Mouse (Mus musculus): Measurements from ENCODE around the gene Ergic2. TPM values are rescaled to one million over a fixed set of nuclear protein-coding genes. Genes with fewer than 3 reads are reported as not detected.

Ergic2 gene
- polyA plus RNA-seq, 1 experiment from 2014 or later = 207 TPM

DNA sequence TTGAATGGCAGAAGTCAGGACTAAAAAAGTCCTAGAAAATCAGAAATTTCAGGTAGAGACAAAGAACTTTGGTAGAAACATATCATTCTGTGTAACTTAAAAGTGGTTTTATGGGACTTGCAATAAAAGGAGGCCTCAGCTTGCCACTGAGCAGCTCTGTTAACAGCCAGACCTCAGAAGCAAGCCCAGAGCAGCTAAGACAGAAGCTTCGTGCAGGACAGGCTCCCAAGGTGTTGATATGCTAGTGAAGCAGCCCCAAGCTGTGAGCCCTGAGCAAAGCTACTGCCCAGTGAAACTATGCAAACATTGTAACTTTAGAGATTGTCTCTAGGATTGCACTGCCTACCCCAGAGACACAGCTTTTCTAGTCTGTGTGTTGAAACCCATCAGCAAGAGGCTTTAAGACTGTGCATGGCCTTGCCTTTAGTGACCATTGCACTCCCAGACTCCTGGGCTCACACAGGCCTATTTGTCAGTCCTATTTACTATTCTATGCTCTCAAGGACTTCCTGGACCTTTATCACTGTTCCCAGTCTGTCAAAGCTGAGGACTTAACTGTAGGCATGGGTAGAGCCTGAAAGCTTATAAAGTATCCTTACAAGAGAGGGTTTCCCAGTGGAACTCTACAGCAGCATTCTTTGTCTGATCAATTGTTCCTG lies 43.4 kb upstream of the Ergic2 start:
- no peak for TF ChIP-seq CTCF (IDR thresholded peaks at IDR 0.05; ENCODE audit: low read depth)
- Histone ChIP-seq H3K9ac (no peak overlapping the region), H3K27me3 (ENCODE audit: insufficient read depth, low read length) (no peaks in the 10 kb centered on the region), H3K4me1 (ENCODE audit: insufficient read depth) (no peaks in the 10 kb centered on the region), H3K9me3 (ENCODE audit: low read depth, low read length) (no peaks in the 10 kb centered on the region), H3K36me3 (ENCODE audit: insufficient read depth) (no peaks in the 10 kb centered on the region), H3K27ac (ENCODE audit: low read depth) (no peak overlapping the region), H3K4me2 (no peak overlapping the region), H3K4me3 (ENCODE audit: low read depth, low read length) (no peak overlapping the region)
- no peak for DNase-seq
- ATAC-seq (ENCODE audit: insufficient read depth) = no peak
- 53% methylated on average over 1 of the region's 1 CpGs for WGBS

DNA sequence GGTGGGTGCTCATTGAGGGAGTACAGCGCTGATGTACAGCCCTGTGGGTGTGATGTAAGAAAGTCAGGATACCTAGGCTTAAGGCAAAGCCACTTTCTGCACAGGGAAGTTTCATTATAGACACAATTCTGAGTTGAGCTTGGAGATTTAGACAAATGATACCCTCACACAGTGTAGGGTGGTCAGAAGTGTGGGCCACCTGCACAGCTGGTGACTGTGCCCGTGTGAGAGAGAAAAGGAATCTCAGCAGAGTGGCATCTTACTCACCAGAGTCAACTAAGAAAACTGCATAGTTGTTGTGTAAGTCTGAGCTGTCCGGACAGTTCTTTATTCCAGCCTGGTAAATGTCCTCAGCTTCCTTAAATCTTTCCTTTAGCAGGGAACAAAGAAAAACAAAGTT lies 37.0 kb upstream of the Ergic2 start:
- H3K27me3 ChIP-seq (ENCODE audit: insufficient read depth, low read length) = no peaks in the 10 kb centered on the region

DNA sequence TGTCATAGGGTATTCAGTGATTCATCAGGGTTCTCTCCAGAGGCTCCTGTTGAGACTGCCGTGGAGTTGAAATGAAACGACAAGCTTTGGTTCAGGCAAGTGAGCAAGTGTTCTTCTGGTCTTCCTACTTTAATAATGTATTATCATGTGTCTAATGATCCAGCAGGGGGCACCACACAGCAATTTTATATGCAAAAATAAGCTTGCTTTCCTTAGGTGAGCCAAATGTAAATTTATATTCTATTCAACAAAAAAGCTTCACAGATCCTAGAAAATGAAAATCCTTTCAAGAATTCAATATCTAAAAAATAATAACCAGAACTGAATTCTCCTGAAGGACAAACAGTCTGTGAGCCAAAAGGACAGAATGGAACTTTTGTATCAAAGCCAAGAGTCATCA lies 36.5 kb upstream of the Ergic2 start:
- Histone ChIP-seq H3K9me3 (ENCODE audit: low read depth, low read length) (no peaks in the 10 kb centered on the region), H3K4me1 (ENCODE audit: insufficient read depth) (no peaks in the 10 kb centered on the region), H3K4me3 (ENCODE audit: low read depth, low read length) (no peak overlapping the region), H3K4me2 (no peak overlapping the region), H3K27me3 (ENCODE audit: insufficient read depth, low read length) (no peaks in the 10 kb centered on the region), H3K27ac (ENCODE audit: low read depth) (no peak overlapping the region), H3K36me3 (ENCODE audit: insufficient read depth) (no peaks in the 10 kb centered on the region), H3K9ac (no peak overlapping the region)
- DNase-seq (peak; percentile 90), ATAC-seq (ENCODE audit: insufficient read depth) (peak; percentile 47; the same call in 1 of the 2 replicates)
- peak; percentile 64 for TF ChIP-seq CTCF (IDR thresholded peaks at IDR 0.05; ENCODE audit: low read depth)
- 31% methylated on average over 2 of the region's 2 CpGs for WGBS

More for the DNA sequence above, 37.0 kb upstream of the Ergic2 start:
- H3K36me3 ChIP-seq (ENCODE audit: insufficient read depth) = no peaks in the 10 kb centered on the region
- no peak for TF ChIP-seq CTCF (IDR thresholded peaks at IDR 0.05; ENCODE audit: low read depth)
- H3K4me3 ChIP-seq (ENCODE audit: low read depth, low read length) = no peak overlapping the region
- H3K27ac ChIP-seq (ENCODE audit: low read depth) = no peak overlapping the region
- H3K4me1 ChIP-seq (ENCODE audit: insufficient read depth) = no peaks in the 10 kb centered on the region
- WGBS = 63% methylated on average over 3 of the region's 3 CpGs
- ATAC-seq (ENCODE audit: insufficient read depth) (no peak), DNase-seq (no peak)
- H3K9me3 ChIP-seq (ENCODE audit: low read depth, low read length) = no peaks in the 10 kb centered on the region
- H3K9ac ChIP-seq = no peak overlapping the region
- H3K4me2 ChIP-seq = no peak overlapping the region

DNA sequence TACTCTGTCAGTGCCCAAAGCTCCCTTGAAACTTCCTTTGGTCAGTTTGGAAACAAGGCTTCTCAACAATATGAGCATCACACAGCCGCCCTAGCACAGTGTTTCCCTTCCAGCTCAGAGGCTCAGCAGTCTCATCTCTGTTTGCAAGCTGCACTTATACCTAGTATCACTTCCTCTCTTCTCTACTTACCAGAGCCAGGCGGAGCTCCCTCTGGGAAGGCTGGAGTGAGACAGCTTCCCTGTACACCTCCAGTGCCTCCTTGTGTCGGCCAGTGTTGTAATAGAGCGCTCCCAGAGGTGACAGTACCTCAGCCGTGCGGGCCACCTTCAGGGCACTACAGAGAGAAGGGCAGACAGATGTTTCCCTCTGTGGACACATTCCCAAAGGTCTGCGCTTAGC lies 34.4 kb upstream of the Ergic2 start:
- H3K4me3 ChIP-seq (ENCODE audit: low read depth, low read length) = no peak overlapping the region
- no peak overlapping the region for H3K27ac ChIP-seq (ENCODE audit: low read depth)
- H3K27me3 ChIP-seq (ENCODE audit: insufficient read depth, low read length) = no peaks in the 10 kb centered on the region
- H3K4me2 ChIP-seq = no peak overlapping the region
- no peaks in the 10 kb centered on the region for H3K36me3 ChIP-seq (ENCODE audit: insufficient read depth)
- DNase-seq (no peak), ATAC-seq (ENCODE audit: insufficient read depth) (no peak)
- H3K9me3 ChIP-seq (ENCODE audit: low read depth, low read length) = no peaks in the 10 kb centered on the region
- TF ChIP-seq CTCF (IDR thresholded peaks at IDR 0.05; ENCODE audit: low read depth) = no peak
- no peaks in the 10 kb centered on the region for H3K4me1 ChIP-seq (ENCODE audit: insufficient read depth)
- no peak overlapping the region for H3K9ac ChIP-seq
- 61% methylated on average over 7 of the region's 7 CpGs for WGBS

DNA sequence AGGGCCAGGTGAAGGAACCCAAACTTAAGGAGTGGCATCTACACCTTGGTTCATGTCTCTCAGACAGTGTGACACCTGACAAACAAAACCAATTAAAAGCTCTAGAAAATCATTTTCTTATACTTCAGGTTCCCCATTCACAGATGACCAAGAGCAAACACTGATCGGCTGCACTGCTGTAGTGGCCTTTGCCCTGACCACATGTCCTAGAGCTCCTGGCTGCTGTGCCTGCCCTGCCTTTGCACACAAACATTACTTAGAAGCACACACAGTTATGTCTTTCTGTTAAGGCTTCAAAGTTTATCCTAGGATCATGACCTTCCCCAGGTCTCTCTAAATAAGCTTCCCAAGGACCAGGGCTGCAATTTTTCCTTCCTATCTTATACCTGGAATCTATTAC lies 32.7 kb upstream of the Ergic2 start:
- Histone ChIP-seq H3K4me1 (ENCODE audit: insufficient read depth) (no peaks in the 10 kb centered on the region), H3K27ac (ENCODE audit: low read depth) (no peak overlapping the region), H3K9me3 (ENCODE audit: low read depth, low read length) (no peaks in the 10 kb centered on the region), H3K4me3 (ENCODE audit: low read depth, low read length) (no peak overlapping the region), H3K27me3 (ENCODE audit: insufficient read depth, low read length) (no peaks in the 10 kb centered on the region), H3K9ac (no peak overlapping the region), H3K4me2 (no peak overlapping the region), H3K36me3 (ENCODE audit: insufficient read depth) (no peaks in the 10 kb centered on the region)
- 60% methylated on average over 1 of the region's 1 CpGs for WGBS
- TF ChIP-seq CTCF (IDR thresholded peaks at IDR 0.05; ENCODE audit: low read depth) = no peak
- DNase-seq = no peak
- ATAC-seq (ENCODE audit: insufficient read depth) = no peak

DNA sequence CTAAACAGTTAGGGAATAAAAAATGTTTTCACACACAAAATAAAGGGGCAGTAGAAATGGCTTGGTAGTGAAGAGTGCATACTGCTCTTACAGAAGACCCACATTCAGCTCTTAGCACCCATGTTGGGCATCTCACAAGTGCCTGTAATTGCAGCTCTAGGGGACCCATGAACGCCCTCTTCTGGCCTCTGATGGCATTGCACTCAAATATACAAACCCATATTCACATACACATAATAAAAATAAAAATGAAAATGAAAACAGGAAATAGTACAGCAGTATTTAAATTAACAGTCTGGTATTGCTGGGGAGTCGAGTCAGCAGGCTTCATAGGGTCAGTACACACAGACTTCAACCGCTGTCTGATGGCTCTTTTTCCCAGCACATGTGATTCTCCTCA lies 30.1 kb upstream of the Ergic2 start:
- H3K4me2 ChIP-seq = no peak overlapping the region
- ATAC-seq (ENCODE audit: insufficient read depth) (no peak), DNase-seq (no peak)
- 53% methylated on average over 3 of the region's 3 CpGs for WGBS
- no peaks in the 10 kb centered on the region for H3K4me1 ChIP-seq (ENCODE audit: insufficient read depth)
- H3K9ac ChIP-seq = no peak overlapping the region
- no peaks in the 10 kb centered on the region for H3K9me3 ChIP-seq (ENCODE audit: low read depth, low read length)
- H3K27me3 ChIP-seq (ENCODE audit: insufficient read depth, low read length) = no peaks in the 10 kb centered on the region
- no peaks in the 10 kb centered on the region for H3K36me3 ChIP-seq (ENCODE audit: insufficient read depth)
- TF ChIP-seq CTCF (IDR thresholded peaks at IDR 0.05; ENCODE audit: low read depth) = peak; percentile 36
- H3K27ac ChIP-seq (ENCODE audit: low read depth) = no peak overlapping the region
- H3K4me3 ChIP-seq (ENCODE audit: low read depth, low read length) = no peak overlapping the region

DNA sequence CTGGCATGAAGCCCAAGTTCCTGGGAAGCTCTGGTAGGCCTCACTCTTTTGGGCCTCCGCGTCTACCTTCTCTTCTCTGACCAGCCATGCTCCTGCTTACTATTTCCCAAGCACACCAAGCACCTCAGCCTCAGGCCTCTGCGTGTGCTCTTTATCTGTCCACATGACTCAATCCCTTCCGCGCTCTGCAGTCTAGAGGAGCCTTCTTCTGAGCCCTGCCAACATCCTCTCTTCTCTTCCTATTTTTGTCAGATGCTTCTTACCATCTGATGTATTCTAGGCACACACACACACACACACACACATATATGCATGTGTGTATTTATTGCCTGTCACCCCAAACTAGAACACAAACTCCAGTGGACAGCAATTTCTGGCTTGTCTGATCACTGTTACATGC lies 29.5 kb upstream of the Ergic2 start:
- Histone ChIP-seq H3K27me3 (ENCODE audit: insufficient read depth, low read length) (no peaks in the 10 kb centered on the region), H3K4me2 (no peak overlapping the region), H3K4me1 (ENCODE audit: insufficient read depth) (no peaks in the 10 kb centered on the region), H3K27ac (ENCODE audit: low read depth) (no peak overlapping the region), H3K4me3 (ENCODE audit: low read depth, low read length) (no peak overlapping the region), H3K9me3 (ENCODE audit: low read depth, low read length) (no peaks in the 10 kb centered on the region), H3K9ac (no peak overlapping the region), H3K36me3 (ENCODE audit: insufficient read depth) (no peaks in the 10 kb centered on the region)
- no peak for DNase-seq
- ATAC-seq (ENCODE audit: insufficient read depth) = no peak
- WGBS = 77% methylated on average over 5 of the region's 5 CpGs
- TF ChIP-seq CTCF (IDR thresholded peaks at IDR 0.05; ENCODE audit: low read depth) = no peak

Measured in lung, embryonic 14.5 days (tissue).